ENCODE assay signal across 19 mouse cellular contexts in the genomic region with DNA sequence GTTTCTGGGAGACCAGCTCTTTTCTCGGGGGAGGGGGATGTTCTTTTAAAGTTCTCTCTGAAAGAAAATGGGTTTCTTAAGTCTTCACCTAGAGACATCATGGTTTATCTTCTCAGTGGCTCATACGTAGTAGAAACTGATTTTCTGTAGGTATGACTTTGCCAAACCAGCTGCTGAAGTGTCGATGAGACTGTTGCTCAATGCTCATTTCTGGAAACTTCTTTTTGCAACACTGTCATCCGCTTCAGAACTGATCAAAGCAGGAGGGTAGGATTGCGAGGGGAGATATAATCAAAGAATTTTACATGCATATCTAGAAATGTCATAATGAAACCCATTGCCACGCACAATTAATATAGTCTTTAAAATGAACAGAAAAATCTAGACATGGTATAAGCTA.
"Had no signal": no experiment of that assay in that cellular context is flagged by ENCODE, and none has a peak within 500 bp of the region (broad histone marks: within the 10 kb centered on the region; RNA-seq: fewer than 3 reads in every experiment).

No protein-coding gene starts in this region.

- ATAC-seq: liver, postnatal 0 days; midbrain, embryonic 16.5 days had no signal

- DNase-seq: liver, postnatal 0 days; lung, embryonic 14.5 days; lung, postnatal 10 days; midbrain, embryonic 14.5 days; retina, postnatal 1 day; right cerebral cortex, adult 18-20 months; right cerebral cortex, postnatal 25 days; right cerebral cortex, postnatal 4 days; spleen, adult 18-20 months; thymus, adult 18-20 months; thymus, postnatal 14 days; thymus, postnatal 36 days had no signal

- H3K4me3 ChIP-seq: midbrain, embryonic 10.5 days; midbrain, embryonic 12.5 days; myocyte; neural tube, embryonic 13.5 days; neural tube, embryonic 15.5 days had no signal

- H3K27ac ChIP-seq: macrophage; midbrain, embryonic 10.5 days; midbrain, embryonic 12.5 days; neural tube, embryonic 13.5 days; neural tube, embryonic 15.5 days had no signal

- H3K4me1 ChIP-seq: midbrain, embryonic 10.5 days; midbrain, embryonic 12.5 days; neural tube, embryonic 13.5 days; neural tube, embryonic 15.5 days had no signal
